Mouse (Mus musculus) thymus, postnatal 25 days (tissue): Measurements from ENCODE around the gene Sparc.
"Not testable (repeated sequence)": the region's sequence is repeated elsewhere in the genome, so short reads cannot be mapped to it uniquely, and the experiment has no call there.

ENCODE experiments used
- DNase-seq: peaks from one replicate; pipeline ENCODE4 v3.0.0; 2022

Gene Sparc

GRCm38 (mm10) chr11:55432981-55433380, 10.0 kb upstream of the Sparc start:
- no peak for DNase-seq

GRCm38 (mm10) chr11:55429973-55430372, 7.0 kb upstream of the Sparc start:
- DNase-seq: no peak

GRCm38 (mm10) chr11:55428186-55429012, 5.4 kb upstream of the Sparc start:
- DNase-seq: no peak

- no peak for DNase-seq
Measured at GRCm38 (mm10) chr11:55424746-55425360, 1.9 kb upstream of the Sparc start.

GRCm38 (mm10) chr11:55423756-55424155, 773 bp upstream of the Sparc start:
- no peak for DNase-seq

GRCm38 (mm10) chr11:55419678-55420307, 3.2 kb downstream of the Sparc start:
- no peak for DNase-seq

- DNase-seq: no peak
Measured at GRCm38 (mm10) chr11:55419296-55419677, 3.7 kb downstream of the Sparc start.

- no peak for DNase-seq
Measured at GRCm38 (mm10) chr11:55418704-55419061, 4.3 kb downstream of the Sparc start.

- DNase-seq: no peak
Measured at GRCm38 (mm10) chr11:55417898-55418703, 4.9 kb downstream of the Sparc start.

- DNase-seq: no peak
Measured at GRCm38 (mm10) chr11:55416609-55417265, 6.2 kb downstream of the Sparc start.

- not testable (repeated sequence) for DNase-seq
Measured at GRCm38 (mm10) chr11:55415731-55416130, 7.3 kb downstream of the Sparc start.

- DNase-seq: no peak
Measured at GRCm38 (mm10) chr11:55415036-55415704, 7.8 kb downstream of the Sparc start.

GRCm38 (mm10) chr11:55414314-55414713, 8.7 kb downstream of the Sparc start:
- no peak for DNase-seq

- DNase-seq: no peak
Measured at GRCm38 (mm10) chr11:55413416-55413796, 9.6 kb downstream of the Sparc start.

GRCm38 (mm10) chr11:55412680-55413415, 10.1 kb downstream of the Sparc start:
- no peak for DNase-seq

GRCm38 (mm10) chr11:55412034-55412433, 10.9 kb downstream of the Sparc start:
- no peak for DNase-seq

- no peak for DNase-seq
Measured at GRCm38 (mm10) chr11:55410502-55410901, 12.5 kb downstream of the Sparc start.

- no peak for DNase-seq
Measured at GRCm38 (mm10) chr11:55410005-55410404, 13.0 kb downstream of the Sparc start.

GRCm38 (mm10) chr11:55407133-55407532, 15.8 kb downstream of the Sparc start:
- no peak for DNase-seq

- DNase-seq: no peak
Measured at GRCm38 (mm10) chr11:55405601-55406469, 17.1 kb downstream of the Sparc start.
